Mouse (Mus musculus): ENCODE results near the gene Znrf4.

The Znrf4 gene

GRCm38 (mm10) chr17:56466747-56467146, 45.5 kb downstream of the Znrf4 start:
- no peak for DNase-seq (ENCODE audit: low spot score)

- no peak for DNase-seq (ENCODE audit: low spot score)
Observed at GRCm38 (mm10) chr17:56464817-56465216, 47.4 kb downstream of the Znrf4 start.

GRCm38 (mm10) chr17:56464345-56464744, 47.9 kb downstream of the Znrf4 start:
- no peak for DNase-seq (ENCODE audit: low spot score)

- no peak for DNase-seq (ENCODE audit: low spot score)
Observed at GRCm38 (mm10) chr17:56463500-56463899, 48.7 kb downstream of the Znrf4 start.

- no peak for DNase-seq (ENCODE audit: low spot score)
Observed at GRCm38 (mm10) chr17:56462835-56463455, 49.3 kb downstream of the Znrf4 start.

GRCm38 (mm10) chr17:56461771-56462743, 50.2 kb downstream of the Znrf4 start:
- peak; percentile 86 for DNase-seq (ENCODE audit: low spot score)

Data from c-Kit-positive CD71-positive TER-119-positive erythroid progenitor cells, embryonic 14.5 days (primary cell).